Mouse (Mus musculus): ENCODE results near the gene Myof.

The Myof gene

DNA sequence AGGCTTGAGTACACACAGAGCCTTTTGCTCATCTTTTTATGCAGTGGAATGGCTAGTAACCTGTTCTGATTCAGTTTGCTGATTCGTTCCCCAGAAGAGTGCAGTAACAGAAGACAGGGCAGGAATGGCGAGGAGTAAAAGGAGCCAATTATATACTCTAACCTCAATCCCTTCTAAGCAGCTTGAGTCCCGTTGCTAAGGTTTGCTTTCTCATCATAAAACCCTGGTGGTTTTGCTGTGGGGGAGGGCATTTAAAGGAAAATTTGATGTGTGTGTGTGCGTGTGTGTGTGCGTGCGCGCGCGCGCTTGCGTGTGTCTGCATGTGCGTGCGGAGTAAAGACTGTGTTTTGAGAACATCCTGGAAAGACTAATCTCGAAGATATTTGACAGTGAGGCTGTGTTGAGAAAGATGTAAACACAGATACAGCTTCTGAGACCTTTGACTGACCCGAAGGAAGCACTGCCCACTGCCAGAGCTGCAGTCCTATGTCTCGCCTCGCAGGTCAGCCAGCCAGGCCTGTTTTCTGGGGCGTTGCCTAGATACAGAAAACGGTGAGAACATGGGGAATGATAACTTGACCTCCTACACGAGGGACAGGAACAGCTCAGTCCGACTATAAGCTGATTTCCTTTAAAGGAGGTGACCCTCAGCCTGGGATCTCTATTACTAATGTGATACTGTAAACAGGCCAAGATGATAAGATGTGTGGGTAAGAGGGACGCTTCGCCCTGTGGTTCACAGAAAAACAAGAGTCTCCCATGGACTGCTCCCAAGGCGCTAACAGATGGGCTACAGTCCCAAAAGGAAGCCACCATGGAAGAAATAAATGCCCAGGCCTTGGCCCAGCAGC, 39.5 kb downstream of the Myof start:
- DNase-seq (ENCODE audit: low spot score) = no peak

DNA sequence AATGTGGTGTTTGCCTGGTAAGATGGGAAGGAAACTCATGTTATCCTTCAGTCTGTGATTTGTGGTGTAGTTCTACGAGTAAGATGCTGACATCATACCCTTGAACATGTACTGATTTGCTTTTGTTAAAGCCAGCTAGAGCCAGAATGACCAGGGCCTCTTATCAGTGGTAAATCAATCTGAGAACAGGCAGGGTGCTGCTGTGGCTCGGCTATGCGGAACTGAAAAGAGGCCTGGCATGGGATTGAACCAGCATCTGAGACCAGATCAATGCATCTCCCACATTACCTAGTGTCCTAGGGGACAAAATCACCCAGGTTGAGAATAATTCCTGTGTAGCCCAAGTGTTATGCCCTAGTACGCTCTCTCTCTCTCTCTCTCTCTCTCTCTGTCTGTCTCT, 40.6 kb downstream of the Myof start:
- DNase-seq (ENCODE audit: low spot score) = no peak

- DNase-seq (ENCODE audit: low spot score) = no peak
Observed at GRCm38 (mm10) chr19:38000990-38001389, 42.4 kb downstream of the Myof start.

- DNase-seq (ENCODE audit: low spot score) = no peak
Observed at GRCm38 (mm10) chr19:37999941-38000340, 43.4 kb downstream of the Myof start.

DNA sequence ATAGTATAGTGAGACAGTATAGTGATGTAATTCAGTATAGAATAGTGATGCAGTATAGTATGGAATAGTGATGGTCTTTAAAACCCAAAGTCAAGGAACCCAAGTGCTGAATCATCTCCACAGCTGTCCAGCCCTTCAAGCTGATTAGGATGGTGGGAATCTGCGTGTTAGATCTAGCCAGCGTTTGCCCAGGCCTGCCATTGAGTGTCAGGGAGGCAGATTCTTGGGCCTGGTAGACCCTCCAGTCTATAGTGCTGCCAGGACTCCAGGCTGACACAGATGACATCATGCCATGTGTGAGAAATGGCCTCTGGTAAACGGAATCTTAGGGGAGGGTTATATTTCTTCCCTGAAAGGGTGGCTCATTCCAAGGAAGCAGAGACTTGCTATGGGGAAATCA, 49.1 kb downstream of the Myof start:
- DNase-seq (ENCODE audit: low spot score) = no peak

DNA sequence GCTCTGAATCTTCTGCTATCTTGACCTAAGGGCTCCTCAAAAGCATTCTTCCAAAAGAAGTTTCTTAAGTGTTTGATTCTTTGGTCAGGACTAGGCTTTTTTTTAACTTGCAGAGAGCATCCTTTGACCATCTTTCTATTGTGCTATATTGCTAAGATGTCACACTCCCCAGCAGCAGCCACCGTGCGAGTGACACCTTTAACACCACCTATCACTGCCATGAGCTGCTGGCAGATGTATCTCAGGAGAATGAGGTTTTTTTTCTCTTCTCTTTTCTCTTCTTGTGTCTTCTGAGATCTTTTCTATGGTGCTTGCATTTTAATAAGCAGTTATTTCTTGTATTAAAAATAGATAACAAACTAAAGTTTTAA, 51.2 kb downstream of the Myof start:
- DNase-seq (ENCODE audit: low spot score) = no peak

- no peak for DNase-seq (ENCODE audit: low spot score)
Observed at GRCm38 (mm10) chr19:37991399-37992183, 51.8 kb downstream of the Myof start.

DNA sequence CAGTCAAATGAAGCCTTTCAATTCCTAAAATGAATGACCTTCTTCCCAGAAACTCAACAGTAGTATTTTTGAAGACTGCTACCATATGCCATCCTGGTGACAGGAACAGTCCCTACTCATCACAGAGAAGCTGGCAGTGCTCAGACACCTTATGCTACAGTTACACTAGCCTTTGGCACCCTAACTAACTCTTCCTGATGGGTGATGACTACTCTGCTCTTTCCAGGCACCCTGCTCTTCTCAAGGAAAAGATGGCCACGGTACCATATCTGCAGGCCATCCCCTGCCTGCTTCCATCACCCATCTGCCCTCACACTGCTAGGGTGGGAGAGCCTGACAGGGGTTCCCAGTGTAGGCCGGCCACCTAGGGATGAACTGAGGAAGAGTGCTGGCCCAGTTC, 53.4 kb downstream of the Myof start:
- no peak for DNase-seq (ENCODE audit: low spot score)

DNA sequence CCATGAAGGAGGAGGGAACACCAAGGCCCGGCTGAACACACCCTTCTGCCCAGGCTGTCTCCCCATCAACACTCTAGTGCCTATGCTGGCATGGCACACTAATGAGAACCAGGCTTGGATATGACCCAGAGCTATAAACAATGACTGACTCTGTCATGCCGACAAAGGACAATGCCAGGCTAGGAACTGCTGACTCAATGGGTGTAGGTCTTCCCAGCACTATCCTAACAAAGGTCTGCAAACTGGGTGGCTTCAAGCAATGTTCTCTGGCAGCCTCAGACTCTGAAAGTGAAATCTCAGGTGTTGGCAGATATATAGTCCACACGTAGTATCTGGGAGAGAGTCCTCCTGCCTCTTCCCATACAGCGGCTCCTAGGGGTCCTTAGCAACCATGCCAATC, 55.2 kb downstream of the Myof start:
- no peak for DNase-seq (ENCODE audit: low spot score)

GRCm38 (mm10) chr19:37985730-37986129, 57.6 kb downstream of the Myof start:
- DNase-seq (ENCODE audit: low spot score) = no peak

DNA sequence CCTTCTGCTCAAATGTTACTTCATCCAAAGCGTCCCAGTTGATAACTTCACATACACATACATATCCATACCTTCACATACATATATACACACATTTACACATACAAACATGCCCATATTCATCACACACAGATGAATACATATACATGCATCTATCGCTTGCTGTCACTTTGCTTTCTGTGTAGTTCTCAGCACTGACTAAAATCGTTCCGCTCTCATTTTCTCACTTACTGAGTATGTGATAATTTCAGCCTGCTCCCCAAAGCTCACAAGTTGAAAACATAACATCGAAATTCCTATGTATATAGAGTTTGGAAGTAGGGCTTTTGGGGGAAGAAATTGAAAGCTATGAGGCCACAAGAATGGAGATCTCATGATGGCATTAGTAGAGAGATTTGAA, 67.4 kb downstream of the Myof start:
- DNase-seq (ENCODE audit: low spot score) = no peak

- no peak for DNase-seq (ENCODE audit: low spot score)
Observed at GRCm38 (mm10) chr19:37970571-37970970, 72.8 kb downstream of the Myof start.

GRCm38 (mm10) chr19:37970004-37970403, 73.4 kb downstream of the Myof start:
- no peak for DNase-seq (ENCODE audit: low spot score)

GRCm38 (mm10) chr19:37965828-37966227, 77.5 kb downstream of the Myof start:
- no peak for DNase-seq (ENCODE audit: low spot score)

GRCm38 (mm10) chr19:37963421-37963820, 80.0 kb downstream of the Myof start:
- DNase-seq (ENCODE audit: low spot score) = no peak

GRCm38 (mm10) chr19:37960791-37961190, 82.6 kb downstream of the Myof start:
- DNase-seq (ENCODE audit: low spot score) = no peak

GRCm38 (mm10) chr19:37959543-37960215, 83.7 kb downstream of the Myof start:
- DNase-seq (ENCODE audit: low spot score) = no peak

DNA sequence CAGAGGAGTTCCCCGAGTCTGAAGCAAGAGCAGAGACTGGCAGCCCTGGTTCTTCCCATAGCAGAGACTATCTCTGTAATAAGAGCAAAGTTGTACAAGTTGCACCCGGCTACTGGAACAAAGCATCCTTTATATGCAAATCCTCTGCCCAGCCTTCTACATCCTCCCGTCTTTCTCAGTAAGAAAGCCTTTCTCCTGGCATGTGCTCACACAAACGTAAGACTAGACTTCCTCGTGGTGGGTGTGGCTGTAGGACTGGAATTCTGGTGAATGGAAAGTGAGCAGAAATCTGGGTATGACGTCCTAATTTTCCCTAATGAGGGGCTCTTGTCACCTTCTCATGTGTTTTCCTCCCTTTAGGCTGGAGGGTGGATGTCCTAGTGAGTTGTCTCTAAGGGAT, 84.3 kb downstream of the Myof start:
- DNase-seq (ENCODE audit: low spot score) = no peak

DNA sequence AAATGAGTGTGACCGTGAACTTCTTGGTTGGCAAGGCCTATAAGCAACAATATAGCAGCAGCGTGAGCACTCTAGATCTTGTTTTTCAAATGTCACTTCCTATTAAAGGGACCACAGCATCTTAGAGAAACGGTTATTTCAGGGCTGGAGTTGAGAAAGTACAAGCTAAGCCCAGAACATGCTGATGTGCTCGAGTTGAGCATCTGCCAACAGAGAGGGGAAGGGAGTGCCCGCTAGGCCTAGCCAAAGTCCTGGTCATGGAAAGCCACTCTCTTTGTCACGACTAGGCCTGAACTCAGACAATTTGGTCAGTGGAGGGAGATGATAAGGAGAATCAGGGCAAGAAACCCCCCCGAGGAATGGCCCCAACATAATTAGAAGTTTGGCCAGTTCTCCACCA, 86.1 kb downstream of the Myof start:
- no peak for DNase-seq (ENCODE audit: low spot score)

- DNase-seq (ENCODE audit: low spot score) = no peak
Observed at GRCm38 (mm10) chr19:37956006-37956405, 87.4 kb downstream of the Myof start.

- DNase-seq (ENCODE audit: low spot score) = peak; percentile 52
Observed at GRCm38 (mm10) chr19:37955425-37956001, 87.9 kb downstream of the Myof start.

DNA sequence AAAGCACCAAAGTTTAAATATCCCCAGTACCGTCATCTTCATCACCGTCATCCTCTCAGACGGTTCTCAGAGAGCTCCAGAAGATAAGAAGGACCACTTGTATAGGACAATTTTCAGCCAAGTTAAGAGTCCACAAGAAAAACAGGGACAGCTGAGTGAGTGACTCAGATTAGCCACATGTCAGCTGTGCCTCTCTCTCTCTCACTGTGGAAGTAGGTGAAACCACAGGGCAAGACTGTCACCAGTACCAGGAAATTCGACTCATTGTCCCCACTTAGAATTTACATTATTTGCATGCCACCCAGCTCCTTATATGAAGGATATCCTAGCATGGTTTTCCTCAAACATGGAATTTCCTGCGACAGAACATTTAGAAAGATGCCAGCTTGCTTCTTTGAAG, 88.6 kb downstream of the Myof start:
- DNase-seq (ENCODE audit: low spot score) = no peak

- no peak for DNase-seq (ENCODE audit: low spot score)
Observed at GRCm38 (mm10) chr19:37954236-37954635, 89.1 kb downstream of the Myof start.

Data from T-cell, adult 2 months (primary cell).